Mouse (Mus musculus) CD4-positive, CD25-positive, alpha-beta regulatory T cell, adult 2 months (primary cell): ENCODE data around the gene Ovgp1.
A peak's percentile ranks its signal among the peaks of the same experiment; 100 is the strongest.

Experiments
- DNase-seq: peaks from one replicate; pipeline ENCODE4 v3.0.0-alpha.2; 2012; ENCODE audit warnings: low read depth, low spot score

The Ovgp1 gene

DNA sequence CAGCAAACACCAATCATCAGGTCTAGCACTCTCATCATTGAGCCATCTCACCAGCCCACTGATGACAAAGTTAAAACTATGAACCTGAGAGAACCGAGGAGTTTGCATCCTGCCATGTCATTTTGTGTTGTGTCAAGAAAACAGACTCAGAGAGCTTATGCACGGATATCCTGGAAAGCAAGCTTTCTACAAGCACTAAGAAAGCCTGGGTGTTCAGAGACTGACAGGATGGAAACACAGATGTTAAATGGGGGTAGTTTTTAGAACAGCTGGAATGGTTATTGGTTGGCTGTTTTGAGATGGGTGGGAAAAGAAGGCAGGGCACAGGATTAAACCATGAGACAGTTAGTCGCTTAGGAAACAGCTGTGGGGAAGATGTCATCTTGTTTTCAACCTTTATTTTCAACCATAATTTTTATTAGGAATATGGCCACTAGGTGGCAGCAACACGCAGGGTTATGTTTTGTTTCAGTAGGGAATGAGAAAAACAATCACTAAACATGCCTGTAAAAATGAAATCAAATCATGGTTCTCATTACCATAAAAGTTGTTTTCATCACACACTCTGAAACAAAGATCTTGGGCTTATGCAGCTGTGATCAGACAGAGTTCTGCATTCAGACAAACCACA is 18.3 kb downstream of the Ovgp1 start:
- peak; percentile 79 for DNase-seq

- no peak for DNase-seq
Measured at GRCm38 (mm10) chr3:105994730-105995129, 21.2 kb downstream of the Ovgp1 start.

- no peak for DNase-seq
Measured at GRCm38 (mm10) chr3:106000707-106001375, 27.3 kb downstream of the Ovgp1 start.

DNA sequence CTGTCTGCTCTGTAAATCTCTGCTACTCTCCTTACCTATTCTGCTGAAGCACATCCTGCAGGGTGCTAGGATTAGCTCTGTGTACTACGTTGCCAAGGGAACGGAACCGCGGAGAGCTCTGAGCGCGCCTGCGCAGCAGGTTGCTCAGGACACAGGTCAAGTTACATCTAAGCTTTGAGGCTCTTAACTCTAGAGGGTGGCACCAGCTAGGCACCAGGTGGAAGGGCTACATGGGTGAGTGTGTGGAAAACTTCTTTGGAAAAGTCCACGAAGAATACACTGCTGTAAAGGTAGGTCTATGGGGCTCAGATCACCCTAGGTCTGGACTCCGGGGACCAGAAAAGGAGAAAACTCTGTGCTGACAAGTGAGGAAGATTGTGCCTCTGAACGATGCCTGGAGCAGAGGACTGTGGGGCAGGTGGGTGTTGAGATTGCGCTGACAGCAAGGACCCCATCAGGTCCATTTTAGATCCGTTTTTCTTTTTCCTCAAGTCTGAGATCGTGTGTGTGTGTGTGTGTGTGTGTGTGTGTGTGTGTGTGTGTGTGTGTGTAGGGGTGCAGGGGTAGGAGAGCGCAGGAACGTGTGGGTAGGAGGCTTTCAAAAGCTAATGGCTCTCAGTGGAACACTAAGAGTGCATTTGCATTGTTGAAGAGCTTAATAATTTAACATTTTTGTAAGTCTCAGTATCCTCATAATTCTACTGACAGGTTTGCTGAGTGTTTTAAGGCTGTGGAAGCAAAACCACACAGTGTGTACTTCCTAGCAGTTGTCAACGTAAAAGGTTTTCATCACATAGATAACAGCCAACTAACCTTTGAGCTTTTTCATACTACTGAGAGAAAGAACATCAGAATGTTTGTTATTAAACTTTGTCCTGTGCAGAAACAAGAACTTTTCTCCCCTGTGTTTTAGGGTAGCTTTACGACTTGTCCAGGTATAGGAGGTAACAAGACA is 28.2 kb downstream of the Ovgp1 start:
- peak; percentile 88 for DNase-seq

- peak; percentile 57 for DNase-seq
Measured at GRCm38 (mm10) chr3:106003360-106003759, 29.8 kb downstream of the Ovgp1 start.

DNA sequence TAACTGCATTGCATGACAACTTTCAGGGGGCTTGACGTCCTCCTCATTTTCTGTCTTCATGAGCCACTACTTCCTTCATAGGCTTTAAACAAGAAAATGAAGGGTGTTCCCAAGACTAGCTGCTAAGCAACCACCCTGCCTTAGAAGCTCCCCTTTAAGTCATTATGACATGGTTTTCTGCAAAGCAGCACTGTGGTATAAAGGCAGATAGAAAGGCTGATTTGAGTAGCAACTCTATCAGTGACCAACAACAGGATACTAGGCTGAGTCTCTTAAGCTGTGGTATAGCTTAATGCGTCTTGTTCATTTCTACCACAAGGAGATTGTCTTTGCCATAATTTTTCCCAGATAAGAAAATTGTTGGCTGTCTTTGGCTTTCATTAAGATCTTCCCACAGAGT is 41.0 kb downstream of the Ovgp1 start, which contains the start of gene Pifo:
Gene Pifo, minus strand, starts transcription at position 101 of the 400 bp plus-strand sequence.
- DNase-seq = no peak

GRCm38 (mm10) chr3:106021840-106022239 is 48.3 kb downstream of the Ovgp1 start:
- DNase-seq = peak; percentile 35

- no peak for DNase-seq
Measured at GRCm38 (mm10) chr3:106024135-106024534, 50.6 kb downstream of the Ovgp1 start.

- peak; percentile 42 for DNase-seq
Measured at GRCm38 (mm10) chr3:106032781-106033180, 59.3 kb downstream of the Ovgp1 start, which contains the start of gene Chil5. Chil5 (minus strand) TSS chr3:106032814.
